Mouse (Mus musculus) hindbrain, embryonic 14.5 days (tissue): ENCODE data around the gene Dock6. TPM values are rescaled to one million over a fixed set of nuclear protein-coding genes. Genes with fewer than 3 reads are reported as not detected.

Experiments
- ATAC-seq: fragments of 200-750 bp; cut with Nextera tagmentation; 2 replicates; pipeline ENCODE4 v1.8.0; 2017; ENCODE audit warnings: moderate number of reproducible peaks, mild to moderate bottlenecking, moderate TSS enrichment, moderate library complexity; ENCODE audit not compliant: low FRiP score
- DNase-seq: peaks from one replicate; pipeline ENCODE4 v3.0.0-alpha.2; 2015; ENCODE audit warnings: low spot score
- H3K27ac ChIP-seq: fragments of 300-500 bp; sonication (generic); 2 replicates; pipeline ENCODE4 v1.5.1; 2014; ENCODE audit warnings: mild to moderate bottlenecking, moderate library complexity
- H3K27me3 ChIP-seq: fragments of 300-500 bp; sonication (generic); 2 replicates; pipeline ENCODE4 v1.6.1; 2014; ENCODE audit warnings: mild to moderate bottlenecking, low read length, mixed read lengths; ENCODE audit not compliant: control insufficient read depth, insufficient read depth
- H3K36me3 ChIP-seq: fragments of 300-500 bp; sonication (generic); replicated peaks from 2 replicates; pipeline ENCODE4 v1.6.1; 2014; ENCODE audit not compliant: control insufficient read depth, insufficient read depth
- H3K4me1 ChIP-seq: fragments of 300-500 bp; sonication (generic); replicated peaks from 2 replicates; pipeline ENCODE4 v1.6.1; 2014; ENCODE audit warnings: antibody characterized with exemption, low read length, mixed read lengths; ENCODE audit not compliant: control insufficient read depth, insufficient read depth
- H3K4me2 ChIP-seq: fragments of 300-500 bp; sonication (generic); replicated peaks from 2 replicates; pipeline ENCODE4 v1.6.1; 2014; ENCODE audit warnings: mild to moderate bottlenecking, moderate library complexity
- H3K4me3 ChIP-seq: fragments of 300-500 bp; sonication (generic); replicated peaks from 2 replicates; pipeline ENCODE4 v1.5.1; 2014; ENCODE audit warnings: mild to moderate bottlenecking, low read length
- H3K9ac ChIP-seq: fragments of 300-500 bp; sonication (generic); 2 replicates; pipeline ENCODE4 v1.6.1; 2014
- H3K9me3 ChIP-seq: fragments of 300-500 bp; sonication (generic); 2 replicates; pipeline ENCODE4 v1.6.1; 2016; ENCODE audit warnings: low read length; ENCODE audit not compliant: control insufficient read depth
- WGBS: fragments of 180-500 bp; shearing (Covaris S2); extraction: QIAGEN DNeasy Blood & Tissue Kit; methylation state at CpG from one replicate; pipeline ENCODE4 v1.1.7; 2014; 5-methylcytosine and 5-hydroxymethylcytosine counted together
- polyA plus RNA-seq: library from polyadenylated mRNA; unstranded; fragments of >200 nt; fragmentation: Nextera tagmentation; extraction: Ambion mirVana; gene quantifications from 2 replicates; pipeline ENCODE4 v1.2.1, GENCODE M21; 2014

The Dock6 gene
- polyA plus RNA-seq, 1 experiment from 2014 or later: 18.0 TPM

GRCm38 (mm10) chr9:21822686-21823085, 29.7 kb downstream of the Dock6 start:
- no peaks in the 10 kb centered on the region for H3K4me1 ChIP-seq
- H3K36me3 ChIP-seq: no peaks in the 10 kb centered on the region
- H3K27me3 ChIP-seq: no peaks in the 10 kb centered on the region
- no peak overlapping the region for H3K4me3 ChIP-seq
- ATAC-seq: no peak
- no peak overlapping the region for H3K9ac ChIP-seq
- DNase-seq: no peak
- no peak overlapping the region for H3K4me2 ChIP-seq
- no peak overlapping the region for H3K27ac ChIP-seq
- H3K9me3 ChIP-seq: no peaks in the 10 kb centered on the region
- 86% methylated on average over 6 of the region's 6 CpGs for WGBS

- H3K9ac ChIP-seq: no peak overlapping the region
- H3K9me3 ChIP-seq: no peaks in the 10 kb centered on the region
- no peak for DNase-seq
- H3K4me3 ChIP-seq: no peak overlapping the region
- no peak for ATAC-seq
- H3K36me3 ChIP-seq: no peaks in the 10 kb centered on the region
- H3K27ac ChIP-seq: no peak overlapping the region
- no peak overlapping the region for H3K4me2 ChIP-seq
- no peaks in the 10 kb centered on the region for H3K4me1 ChIP-seq
- 90% methylated on average over 12 of the region's 12 CpGs for WGBS
- no peaks in the 10 kb centered on the region for H3K27me3 ChIP-seq
These were observed 32.3 kb downstream of the Dock6 start for GRCm38 (mm10) chr9:21820183-21820582.

GRCm38 (mm10) chr9:21819181-21819729, 33.2 kb downstream of the Dock6 start:
- Histone ChIP-seq H3K9ac (no peak overlapping the region), H3K27me3 (no peaks in the 10 kb centered on the region), H3K4me1 (no peaks in the 10 kb centered on the region), H3K36me3 (no peaks in the 10 kb centered on the region), H3K27ac (no peak overlapping the region), H3K9me3 (no peaks in the 10 kb centered on the region), H3K4me3 (no peak overlapping the region), H3K4me2 (no peak overlapping the region)
- 94% methylated on average over 2 of the region's 2 CpGs for WGBS
- DNase-seq: no peak
- ATAC-seq: no peak

DNA sequence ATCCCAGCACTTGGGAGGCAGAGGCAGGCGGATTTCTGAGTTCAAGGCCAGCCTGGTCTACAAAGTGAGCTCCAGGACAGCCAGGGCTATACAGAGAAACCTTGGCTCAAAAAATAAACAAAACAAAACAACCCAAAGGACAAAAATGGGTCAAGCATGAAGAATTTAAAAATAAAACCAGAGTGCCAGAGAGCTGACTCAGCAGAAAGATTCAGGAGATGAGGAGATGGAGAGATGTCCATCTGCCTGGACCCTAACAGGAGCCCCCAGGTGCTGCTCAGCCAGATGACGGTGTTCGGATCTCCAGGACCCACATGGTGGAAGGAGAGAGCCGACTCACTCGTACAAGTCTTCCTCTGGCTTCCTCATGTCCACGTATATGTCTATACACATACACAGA, 33.9 kb downstream of the Dock6 start:
- no peaks in the 10 kb centered on the region for H3K9me3 ChIP-seq
- H3K27me3 ChIP-seq: no peaks in the 10 kb centered on the region
- no peak overlapping the region for H3K4me3 ChIP-seq
- DNase-seq (no peak), ATAC-seq (no peak)
- no peak overlapping the region for H3K27ac ChIP-seq
- H3K36me3 ChIP-seq: no peaks in the 10 kb centered on the region
- H3K9ac ChIP-seq: no peak overlapping the region
- 93% methylated on average over 6 of the region's 6 CpGs for WGBS
- H3K4me2 ChIP-seq: no peak overlapping the region
- no peaks in the 10 kb centered on the region for H3K4me1 ChIP-seq

DNA sequence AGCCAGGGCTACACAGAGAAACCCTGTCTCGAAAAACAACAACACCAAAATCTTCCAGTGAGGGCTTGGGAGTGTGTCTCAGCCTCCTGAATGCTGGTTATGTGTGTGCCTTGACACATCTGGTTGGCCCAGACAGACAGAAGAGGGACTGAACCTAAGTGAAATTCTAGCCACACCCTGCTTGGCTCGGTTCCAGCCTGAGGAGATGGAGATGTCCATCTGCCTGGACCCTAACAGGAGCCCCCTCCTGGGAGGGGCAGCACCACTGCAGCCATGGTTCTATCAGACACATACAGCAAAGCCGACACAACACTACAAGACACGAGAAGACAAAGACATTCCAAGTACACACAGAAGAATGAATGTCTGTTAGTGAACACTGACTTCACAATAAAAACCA, 34.3 kb downstream of the Dock6 start:
- ATAC-seq (no peak), DNase-seq (no peak)
- Histone ChIP-seq H3K4me3 (no peak overlapping the region), H3K9me3 (no peaks in the 10 kb centered on the region), H3K27ac (no peak overlapping the region), H3K4me1 (no peaks in the 10 kb centered on the region), H3K27me3 (no peaks in the 10 kb centered on the region), H3K4me2 (no peak overlapping the region), H3K36me3 (no peaks in the 10 kb centered on the region), H3K9ac (no peak overlapping the region)
- WGBS: 75% methylated on average over 4 of the region's 4 CpGs

- no peak for ATAC-seq
- Histone ChIP-seq H3K4me1 (no peaks in the 10 kb centered on the region), H3K9me3 (no peaks in the 10 kb centered on the region), H3K9ac (no peak overlapping the region), H3K4me3 (no peak overlapping the region), H3K27me3 (no peaks in the 10 kb centered on the region), H3K4me2 (no peak overlapping the region), H3K36me3 (no peaks in the 10 kb centered on the region), H3K27ac (no peak overlapping the region)
- DNase-seq: no peak
- WGBS: 64% methylated on average over 9 of the region's 9 CpGs
These were observed 35.6 kb downstream of the Dock6 start for GRCm38 (mm10) chr9:21816716-21817305.

- Histone ChIP-seq H3K4me3 (no peak overlapping the region), H3K4me2 (no peak overlapping the region), H3K9me3 (no peaks in the 10 kb centered on the region), H3K27me3 (no peaks in the 10 kb centered on the region), H3K36me3 (no peaks in the 10 kb centered on the region), H3K4me1 (no peaks in the 10 kb centered on the region), H3K9ac (no peak overlapping the region), H3K27ac (no peak overlapping the region)
- 92% methylated on average over 5 of the region's 5 CpGs for WGBS
- no peak for DNase-seq
- ATAC-seq: no peak
These were observed 41.3 kb downstream of the Dock6 start for GRCm38 (mm10) chr9:21811170-21811569.

DNA sequence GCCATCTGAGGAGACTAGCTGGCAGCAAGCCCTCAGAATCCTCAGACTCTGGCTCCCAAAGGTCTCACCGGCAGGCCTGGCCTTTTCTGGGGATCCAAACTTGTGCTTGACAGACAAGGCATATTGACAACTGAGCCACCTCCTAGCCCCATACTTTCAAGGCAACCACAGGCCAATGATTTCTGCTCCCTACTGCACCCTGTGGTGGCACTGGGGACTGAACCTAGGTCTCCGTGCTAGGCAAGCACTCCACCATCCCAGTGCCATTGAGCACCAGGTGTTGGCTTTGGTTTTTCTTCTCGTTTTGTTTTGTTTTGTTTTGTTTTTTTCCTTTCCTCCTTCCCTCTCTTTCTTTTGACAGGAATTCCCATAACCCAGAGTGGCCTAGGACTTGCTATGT, 43.9 kb downstream of the Dock6 start:
- Histone ChIP-seq H3K4me2 (no peak overlapping the region), H3K9me3 (no peaks in the 10 kb centered on the region), H3K9ac (no peak overlapping the region), H3K27ac (no peak overlapping the region), H3K4me3 (no peak overlapping the region), H3K36me3 (no peaks in the 10 kb centered on the region), H3K27me3 (no peaks in the 10 kb centered on the region), H3K4me1 (no peaks in the 10 kb centered on the region)
- no peak for ATAC-seq
- 63% methylated on average over 3 of the region's 3 CpGs for WGBS
- no peak for DNase-seq

DNA sequence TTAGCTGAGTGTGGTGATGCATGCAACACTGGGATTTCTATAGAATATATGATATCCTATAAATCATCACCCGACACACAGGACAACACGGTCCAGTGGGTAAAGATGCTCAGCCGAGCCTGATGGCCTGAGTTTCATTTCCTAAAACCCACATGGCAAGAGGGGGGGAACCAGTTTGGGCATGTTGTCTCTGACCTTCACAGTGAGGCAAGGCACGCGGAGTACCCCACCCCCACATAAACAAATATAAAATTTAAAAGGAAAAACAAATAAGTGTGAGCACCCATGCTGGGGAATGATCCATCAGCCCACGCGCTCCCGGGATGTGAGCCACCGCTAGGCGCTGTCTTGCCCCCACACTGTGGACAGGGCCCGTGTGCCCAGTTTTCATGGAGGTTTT, 45.5 kb downstream of the Dock6 start:
- Histone ChIP-seq H3K27me3 (no peaks in the 10 kb centered on the region), H3K4me2 (no peak overlapping the region), H3K27ac (no peak overlapping the region), H3K36me3 (no peaks in the 10 kb centered on the region), H3K9ac (no peak overlapping the region), H3K9me3 (no peaks in the 10 kb centered on the region), H3K4me3 (no peak overlapping the region), H3K4me1 (no peaks in the 10 kb centered on the region)
- DNase-seq: no peak
- WGBS: 81% methylated on average over 11 of the region's 11 CpGs
- ATAC-seq: no peak

DNA sequence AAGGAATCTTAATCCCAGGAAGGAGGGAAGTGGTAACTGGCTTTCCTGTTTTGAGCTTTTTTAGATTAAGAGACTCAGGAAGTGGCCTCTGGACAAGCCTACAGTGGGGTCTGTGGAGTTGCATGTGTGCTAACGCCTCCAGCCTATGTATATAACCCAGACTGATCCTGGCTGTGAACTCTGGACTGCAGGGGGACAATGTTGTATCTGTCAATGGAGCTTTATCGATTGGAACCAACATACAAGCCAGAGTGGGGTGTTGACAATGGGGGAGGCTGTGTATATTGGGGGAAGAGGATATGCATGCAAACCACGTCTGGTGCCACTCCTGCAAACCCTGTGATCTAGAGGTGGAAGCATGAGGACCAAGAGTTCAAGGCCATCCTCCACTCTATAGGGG, 46.1 kb downstream of the Dock6 start:
- no peak overlapping the region for H3K9ac ChIP-seq
- no peak overlapping the region for H3K4me3 ChIP-seq
- H3K4me1 ChIP-seq: no peaks in the 10 kb centered on the region
- H3K27me3 ChIP-seq: no peaks in the 10 kb centered on the region
- 78% methylated on average over 3 of the region's 3 CpGs for WGBS
- no peaks in the 10 kb centered on the region for H3K9me3 ChIP-seq
- no peak overlapping the region for H3K27ac ChIP-seq
- DNase-seq (no peak), ATAC-seq (no peak)
- no peak overlapping the region for H3K4me2 ChIP-seq
- H3K36me3 ChIP-seq: no peaks in the 10 kb centered on the region
